Mouse (Mus musculus): ENCODE measurements around the gene Pdgfb. TPM values are rescaled to one million over a fixed set of nuclear protein-coding genes. Genes with fewer than 3 reads are reported as not detected.

Gene Pdgfb
- 42.9 TPM for polyA plus RNA-seq (2014; fragmentation: Illumina TruSeq; extraction: RNeasy Lipid Tissue Mini Kit (QIAGEN cat#74804); ENCODE audit: insufficient read depth, low read depth, low replicate concordance)

GRCm38 (mm10) chr15:80014321-80015210, at the start of gene Pdgfb:
Gene Pdgfb, minus strand, starts transcription at chr15:80014977.

GRCm38 (mm10) chr15:79970940-79971339, 43.8 kb downstream of the Pdgfb start, which contains the start of gene Cbx7:
Gene Cbx7, minus strand, starts transcription at chr15:79971119.

Other genes starting within 250 kb of the Pdgfb start
- 25.3 TPM for gene Dnal4, start 237.1 kb downstream of the Pdgfb start, polyA plus RNA-seq (2014; fragmentation: Illumina TruSeq; extraction: RNeasy Lipid Tissue Mini Kit (QIAGEN cat#74804); ENCODE audit: insufficient read depth, low read depth, low replicate concordance)
- 1.9 TPM for gene Nptxr, start 210.2 kb downstream of the Pdgfb start, polyA plus RNA-seq (2014; fragmentation: Illumina TruSeq; extraction: RNeasy Lipid Tissue Mini Kit (QIAGEN cat#74804); ENCODE audit: insufficient read depth, low read depth, low replicate concordance)
- gene Npcd, start 180.7 kb downstream of the Pdgfb start, polyA plus RNA-seq (2014; fragmentation: Illumina TruSeq; extraction: RNeasy Lipid Tissue Mini Kit (QIAGEN cat#74804); ENCODE audit: insufficient read depth, low read depth, low replicate concordance), result not detected
- 39.3 TPM for gene Cbx6, start 180.3 kb downstream of the Pdgfb start, polyA plus RNA-seq (2014; fragmentation: Illumina TruSeq; extraction: RNeasy Lipid Tissue Mini Kit (QIAGEN cat#74804); ENCODE audit: insufficient read depth, low read depth, low replicate concordance)
- 31.3 TPM for gene Apobec3, start 123.3 kb downstream of the Pdgfb start, polyA plus RNA-seq (2014; fragmentation: Illumina TruSeq; extraction: RNeasy Lipid Tissue Mini Kit (QIAGEN cat#74804); ENCODE audit: insufficient read depth, low read depth, low replicate concordance)
- gene Cbx7, start 43.9 kb downstream of the Pdgfb start, polyA plus RNA-seq (2014; fragmentation: Illumina TruSeq; extraction: RNeasy Lipid Tissue Mini Kit (QIAGEN cat#74804); ENCODE audit: insufficient read depth, low read depth, low replicate concordance), result 34.4 TPM
- 14.9 TPM for gene Syngr1, start 76.4 kb upstream of the Pdgfb start, polyA plus RNA-seq (2014; fragmentation: Illumina TruSeq; extraction: RNeasy Lipid Tissue Mini Kit (QIAGEN cat#74804); ENCODE audit: insufficient read depth, low read depth, low replicate concordance)
- gene Rpl3, start 76.9 kb upstream of the Pdgfb start, polyA plus RNA-seq (2014; fragmentation: Illumina TruSeq; extraction: RNeasy Lipid Tissue Mini Kit (QIAGEN cat#74804); ENCODE audit: insufficient read depth, low read depth, low replicate concordance), result 907 TPM
- gene Tab1, start 118.2 kb upstream of the Pdgfb start, polyA plus RNA-seq (2014; fragmentation: Illumina TruSeq; extraction: RNeasy Lipid Tissue Mini Kit (QIAGEN cat#74804); ENCODE audit: insufficient read depth, low read depth, low replicate concordance), result 9.5 TPM
- gene Mgat3, start 158.7 kb upstream of the Pdgfb start, polyA plus RNA-seq (2014; fragmentation: Illumina TruSeq; extraction: RNeasy Lipid Tissue Mini Kit (QIAGEN cat#74804); ENCODE audit: insufficient read depth, low read depth, low replicate concordance), result 12.2 TPM
- gene Mief1, start 219.0 kb upstream of the Pdgfb start, polyA plus RNA-seq (2014; fragmentation: Illumina TruSeq; extraction: RNeasy Lipid Tissue Mini Kit (QIAGEN cat#74804); ENCODE audit: insufficient read depth, low read depth, low replicate concordance), result 7.0 TPM
- gene AC140267.1, start 220.9 kb upstream of the Pdgfb start, polyA plus RNA-seq (2014; fragmentation: Illumina TruSeq; extraction: RNeasy Lipid Tissue Mini Kit (QIAGEN cat#74804); ENCODE audit: insufficient read depth, low read depth, low replicate concordance), result not detected
- 198 TPM for gene Atf4, start 240.2 kb upstream of the Pdgfb start, polyA plus RNA-seq (2014; fragmentation: Illumina TruSeq; extraction: RNeasy Lipid Tissue Mini Kit (QIAGEN cat#74804); ENCODE audit: insufficient read depth, low read depth, low replicate concordance)
- 27.9 TPM for gene Rps19bp1, start 249.3 kb upstream of the Pdgfb start, polyA plus RNA-seq (2014; fragmentation: Illumina TruSeq; extraction: RNeasy Lipid Tissue Mini Kit (QIAGEN cat#74804); ENCODE audit: insufficient read depth, low read depth, low replicate concordance)

All from lung, adult 10 weeks (tissue).